Mouse (Mus musculus): ENCODE results near the gene Rhbdd2. TPM values are rescaled to one million over a fixed set of nuclear protein-coding genes. Genes with fewer than 3 reads are reported as not detected.
A peak's percentile ranks its signal among the peaks of the same experiment; 100 is the strongest.

The Rhbdd2 gene
- polyA plus RNA-seq, 1 experiment from 2014 or later = 51.9 TPM

- no peaks in the 10 kb centered on the region for H3K36me3 ChIP-seq
- WGBS = 49% methylated on average over 10 of the region's 10 CpGs
- no peak for ATAC-seq (replicated peaks; ENCODE audit: low FRiP score)
- no peaks in the 10 kb centered on the region for H3K27me3 ChIP-seq
- no peak overlapping the region for H3K9ac ChIP-seq
- no peaks in the 10 kb centered on the region for H3K9me3 ChIP-seq (replicated peaks)
- no peak overlapping the region for H3K27ac ChIP-seq
- no peak overlapping the region for H3K4me3 ChIP-seq (replicated peaks)
- peaks cover 9% of the 10 kb centered on the region for H3K4me1 ChIP-seq
- H3K4me2 ChIP-seq = no peak overlapping the region
Observed at GRCm38 (mm10) chr5:135628916-135629315, 3.5 kb upstream of the Rhbdd2 start.

DNA sequence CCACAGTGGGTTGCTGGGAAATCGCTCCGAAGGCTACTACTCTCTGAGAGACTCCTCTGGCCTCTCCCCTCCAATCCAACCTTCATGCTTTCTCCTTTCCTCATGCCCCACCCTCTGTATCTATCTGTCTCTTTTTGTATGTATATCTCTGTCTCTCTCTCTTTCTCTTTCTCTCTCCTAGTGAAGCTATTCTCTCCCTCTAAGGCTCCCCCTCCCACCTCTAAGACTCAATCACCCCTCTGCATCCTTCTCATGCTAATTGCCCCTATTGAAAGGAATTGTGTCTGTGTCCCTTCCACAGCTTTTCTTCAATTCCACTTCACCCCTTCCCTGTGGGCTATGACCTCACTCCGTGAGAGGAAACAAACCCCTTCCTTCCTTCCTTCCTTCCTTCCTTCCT is 3.0 kb upstream of the Rhbdd2 start:
- no peak overlapping the region for H3K9ac ChIP-seq
- H3K36me3 ChIP-seq = no peaks in the 10 kb centered on the region
- H3K9me3 ChIP-seq (replicated peaks) = no peaks in the 10 kb centered on the region
- no peak overlapping the region for H3K4me3 ChIP-seq (replicated peaks)
- H3K27ac ChIP-seq = no peak overlapping the region
- H3K27me3 ChIP-seq = no peaks in the 10 kb centered on the region
- WGBS = 81% methylated on average over 3 of the region's 3 CpGs
- peaks cover 14% of the 10 kb centered on the region for H3K4me1 ChIP-seq
- ATAC-seq (replicated peaks; ENCODE audit: low FRiP score) = no peak
- no peak overlapping the region for H3K4me2 ChIP-seq

GRCm38 (mm10) chr5:135630598-135630997 is 1.8 kb upstream of the Rhbdd2 start:
- Histone ChIP-seq H3K27ac (no peak overlapping the region), H3K4me3 (replicated peaks) (no peak overlapping the region), H3K4me1 (peaks cover 14% of the 10 kb centered on the region), H3K36me3 (peaks cover 8% of the 10 kb centered on the region), H3K27me3 (no peaks in the 10 kb centered on the region), H3K9ac (no peak overlapping the region), H3K9me3 (replicated peaks) (no peaks in the 10 kb centered on the region), H3K4me2 (no peak overlapping the region)
- 34% methylated on average over 3 of the region's 3 CpGs for WGBS
- ATAC-seq (replicated peaks; ENCODE audit: low FRiP score) = no peak

GRCm38 (mm10) chr5:135632797-135633144 is 353 bp downstream of the Rhbdd2 start:
- no peaks in the 10 kb centered on the region for H3K27me3 ChIP-seq
- H3K4me2 ChIP-seq = peak overlapping the region; percentile 72
- H3K9me3 ChIP-seq (replicated peaks) = no peaks in the 10 kb centered on the region
- peak; percentile 84 for ATAC-seq (replicated peaks; ENCODE audit: low FRiP score)
- peaks cover 29% of the 10 kb centered on the region for H3K36me3 ChIP-seq
- peaks cover 14% of the 10 kb centered on the region for H3K4me1 ChIP-seq
- peak overlapping the region; percentile 82 for H3K27ac ChIP-seq
- under 1% methylated on average over 21 of the region's 21 CpGs for WGBS
- H3K4me3 ChIP-seq (replicated peaks) = peak overlapping the region; percentile 83
- peak overlapping the region; percentile 76 for H3K9ac ChIP-seq

DNA sequence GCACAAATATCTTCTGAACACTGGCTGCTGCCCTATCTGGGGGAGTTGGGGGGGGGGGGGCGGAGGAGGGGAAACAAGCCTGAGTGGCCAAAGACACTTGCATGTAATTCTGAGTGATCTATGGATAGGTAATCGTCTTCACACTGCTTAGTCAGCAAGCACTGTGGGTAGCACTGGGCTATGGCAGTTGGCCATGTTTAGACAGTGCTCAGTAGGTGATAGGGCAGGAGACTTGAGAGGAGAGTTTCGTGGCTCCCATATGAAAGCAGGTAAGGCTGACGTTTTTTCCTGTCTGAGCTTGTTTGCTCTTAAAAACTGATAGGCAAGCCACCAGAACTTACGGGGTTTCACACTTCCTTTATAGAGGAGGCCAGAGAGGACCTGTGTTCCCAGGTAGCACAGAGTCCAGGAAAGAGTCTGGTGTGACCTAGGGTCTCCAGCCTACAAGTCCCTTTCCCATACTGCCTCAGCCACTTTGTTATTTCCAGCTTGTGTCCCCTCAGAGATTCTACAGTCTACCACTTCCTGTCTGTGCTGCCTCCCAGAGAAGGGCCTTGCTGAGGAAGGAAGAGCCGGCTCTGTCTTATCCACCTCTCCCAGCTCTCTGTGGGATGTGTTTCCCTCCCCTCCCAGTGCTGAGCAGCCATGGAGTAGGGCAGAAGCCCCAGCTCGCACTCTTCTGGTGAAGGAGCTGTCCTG is 7.5 kb downstream of the Rhbdd2 start:
- Histone ChIP-seq H3K27me3 (no peaks in the 10 kb centered on the region), H3K4me3 (replicated peaks) (no peak overlapping the region), H3K36me3 (peaks cover 77% of the 10 kb centered on the region), H3K4me2 (no peak overlapping the region), H3K9ac (no peak overlapping the region), H3K9me3 (replicated peaks) (no peaks in the 10 kb centered on the region), H3K27ac (no peak overlapping the region), H3K4me1 (no peaks in the 10 kb centered on the region)
- ATAC-seq (replicated peaks; ENCODE audit: low FRiP score) = no peak
- WGBS = 78% methylated on average over 7 of the region's 7 CpGs

DNA sequence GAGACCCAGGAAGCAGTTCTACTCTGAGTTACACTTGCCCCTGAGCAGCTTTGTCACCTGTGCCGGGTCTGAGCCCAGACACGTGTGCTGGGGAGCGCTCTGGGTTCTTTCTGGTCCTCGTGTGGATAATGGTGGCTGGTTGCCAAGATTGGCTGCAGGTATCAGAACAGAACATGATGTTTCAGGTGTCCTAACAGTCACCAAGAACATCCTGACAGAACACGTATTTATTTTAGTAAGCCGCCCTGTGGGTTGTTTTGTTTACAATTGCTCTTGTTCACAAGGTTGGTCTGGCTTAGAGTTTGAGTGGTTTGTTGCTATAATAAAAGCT is 8.0 kb downstream of the Rhbdd2 start:
- H3K9ac ChIP-seq = no peak overlapping the region
- 87% methylated on average over 6 of the region's 6 CpGs for WGBS
- H3K9me3 ChIP-seq (replicated peaks) = no peaks in the 10 kb centered on the region
- H3K27ac ChIP-seq = no peak overlapping the region
- peaks cover 71% of the 10 kb centered on the region for H3K36me3 ChIP-seq
- no peak overlapping the region for H3K4me2 ChIP-seq
- ATAC-seq (replicated peaks; ENCODE audit: low FRiP score) = no peak
- H3K27me3 ChIP-seq = no peaks in the 10 kb centered on the region
- no peak overlapping the region for H3K4me3 ChIP-seq (replicated peaks)
- no peaks in the 10 kb centered on the region for H3K4me1 ChIP-seq

DNA sequence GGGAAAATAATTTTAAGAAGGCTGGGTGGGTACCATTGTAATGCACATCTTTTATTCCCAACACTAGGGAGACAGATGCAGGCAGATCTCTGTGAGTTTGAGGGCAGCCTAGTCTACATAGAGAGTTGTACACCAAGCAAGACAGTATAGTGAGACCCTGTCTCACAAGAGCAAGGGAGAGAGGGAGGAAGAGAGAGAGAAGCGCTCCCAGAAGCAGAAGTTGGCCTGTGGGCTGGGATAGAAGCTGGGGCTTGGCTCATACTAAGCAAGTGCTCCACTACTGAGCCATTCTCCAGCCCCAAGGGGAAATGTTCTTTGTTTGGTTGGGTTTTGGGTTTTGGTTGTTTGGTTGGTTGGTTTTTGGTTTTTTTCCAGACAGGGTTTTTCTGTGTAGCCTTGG is 8.6 kb downstream of the Rhbdd2 start:
- Histone ChIP-seq H3K27me3 (no peaks in the 10 kb centered on the region), H3K27ac (no peak overlapping the region), H3K4me3 (replicated peaks) (no peak overlapping the region), H3K9ac (no peak overlapping the region), H3K9me3 (replicated peaks) (no peaks in the 10 kb centered on the region), H3K4me1 (no peaks in the 10 kb centered on the region), H3K36me3 (peaks cover 65% of the 10 kb centered on the region), H3K4me2 (no peak overlapping the region)
- no peak for ATAC-seq (replicated peaks; ENCODE audit: low FRiP score)
- 100% methylated on average over 1 of the region's 1 CpGs for WGBS

DNA sequence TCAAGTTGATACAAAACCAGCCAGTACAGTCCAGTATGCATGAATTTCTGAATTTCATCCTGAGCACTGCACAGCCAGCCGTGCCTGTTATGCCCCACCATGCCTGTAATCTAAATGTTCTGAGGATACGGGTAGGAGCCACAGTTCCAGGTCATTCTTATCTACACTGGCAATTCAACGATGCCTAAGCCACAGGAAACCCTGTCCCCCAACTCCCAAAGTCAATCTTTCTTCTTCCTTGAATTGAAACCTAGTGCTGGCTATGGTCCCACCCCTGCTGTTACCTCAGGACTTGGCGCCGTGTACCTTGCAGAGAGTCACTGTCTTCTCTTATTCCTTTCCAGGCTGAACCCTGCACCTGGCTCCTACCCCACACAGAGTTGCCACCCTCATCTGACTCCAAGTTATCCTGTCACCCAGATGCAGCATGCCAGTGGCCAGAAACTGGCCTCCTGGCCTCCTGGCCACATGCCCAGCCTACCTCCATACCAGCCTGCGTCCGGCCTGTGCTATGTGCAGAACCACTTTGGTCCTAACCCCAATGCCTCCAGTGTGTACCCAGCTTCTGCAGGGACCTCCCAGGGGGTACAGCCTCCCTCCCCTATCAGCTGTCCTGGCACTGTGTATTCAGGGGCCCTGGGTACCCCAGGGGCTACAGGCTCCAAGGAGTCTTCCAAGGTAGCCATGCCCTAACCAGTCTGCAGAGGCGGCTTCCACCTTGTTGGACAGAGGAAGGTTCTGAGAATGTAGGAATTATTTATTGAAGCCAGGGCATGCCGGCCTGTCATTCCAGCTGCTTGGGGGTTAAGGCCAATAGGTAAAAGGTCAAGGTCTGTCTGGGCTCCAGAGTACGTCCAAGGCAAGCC is 10.5 kb downstream of the Rhbdd2 start:
- Histone ChIP-seq H3K36me3 (peaks cover 46% of the 10 kb centered on the region), H3K27me3 (no peaks in the 10 kb centered on the region), H3K4me2 (no peak overlapping the region), H3K9me3 (replicated peaks) (no peaks in the 10 kb centered on the region), H3K27ac (no peak overlapping the region), H3K9ac (no peak overlapping the region), H3K4me3 (replicated peaks) (no peak overlapping the region), H3K4me1 (no peaks in the 10 kb centered on the region)
- ATAC-seq (replicated peaks; ENCODE audit: low FRiP score) = 0 out of 2 replicates have a peak, but pooled peaks have one; percentile 43
- WGBS = 83% methylated on average over 10 of the region's 10 CpGs

- no peaks in the 10 kb centered on the region for H3K4me1 ChIP-seq
- H3K4me2 ChIP-seq = no peak overlapping the region
- H3K27me3 ChIP-seq = no peaks in the 10 kb centered on the region
- ATAC-seq (replicated peaks; ENCODE audit: low FRiP score) = no peak
- H3K36me3 ChIP-seq = peaks cover 41% of the 10 kb centered on the region
- H3K9ac ChIP-seq = no peak overlapping the region
- H3K4me3 ChIP-seq (replicated peaks) = no peak overlapping the region
- WGBS = 94% methylated on average over 1 of the region's 1 CpGs
- no peaks in the 10 kb centered on the region for H3K9me3 ChIP-seq (replicated peaks)
- H3K27ac ChIP-seq = no peak overlapping the region
Observed at GRCm38 (mm10) chr5:135643552-135643842, 11.1 kb downstream of the Rhbdd2 start.

GRCm38 (mm10) chr5:135643869-135644268 is 11.5 kb downstream of the Rhbdd2 start:
- Histone ChIP-seq H3K36me3 (peaks cover 37% of the 10 kb centered on the region), H3K4me2 (no peak overlapping the region), H3K9ac (no peak overlapping the region), H3K27ac (no peak overlapping the region), H3K4me3 (replicated peaks) (no peak overlapping the region), H3K27me3 (no peaks in the 10 kb centered on the region), H3K9me3 (replicated peaks) (no peaks in the 10 kb centered on the region), H3K4me1 (no peaks in the 10 kb centered on the region)
- WGBS = 94% methylated on average over 8 of the region's 8 CpGs
- no peak for ATAC-seq (replicated peaks; ENCODE audit: low FRiP score)

DNA sequence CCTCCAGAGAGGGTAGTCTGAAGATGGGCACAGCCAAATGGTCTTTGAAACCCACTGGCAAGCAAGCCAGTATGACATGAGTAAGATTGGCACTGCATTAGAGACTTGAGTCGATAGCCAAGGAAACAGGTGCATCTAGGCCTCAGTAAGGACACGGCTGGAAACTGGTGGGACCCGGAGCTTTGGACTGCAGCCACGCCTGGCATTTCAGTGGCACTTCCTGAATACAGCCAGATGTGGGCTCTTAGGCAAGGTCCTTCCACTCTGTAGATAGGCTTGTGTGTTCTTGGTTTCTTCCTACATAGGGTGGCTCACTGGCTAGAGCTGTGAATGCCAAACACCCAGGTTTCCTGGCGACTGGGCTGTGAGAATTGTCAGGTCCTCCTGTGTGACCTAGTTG is 12.9 kb downstream of the Rhbdd2 start:
- Histone ChIP-seq H3K36me3 (peaks cover 23% of the 10 kb centered on the region), H3K4me1 (no peaks in the 10 kb centered on the region), H3K4me2 (no peak overlapping the region), H3K4me3 (replicated peaks) (no peak overlapping the region), H3K27ac (no peak overlapping the region), H3K27me3 (no peaks in the 10 kb centered on the region), H3K9ac (no peak overlapping the region), H3K9me3 (replicated peaks) (no peaks in the 10 kb centered on the region)
- 78% methylated on average over 5 of the region's 5 CpGs for WGBS
- no peak for ATAC-seq (replicated peaks; ENCODE audit: low FRiP score)

GRCm38 (mm10) chr5:135646038-135646437 is 13.6 kb downstream of the Rhbdd2 start:
- H3K4me1 ChIP-seq = no peaks in the 10 kb centered on the region
- ATAC-seq (replicated peaks; ENCODE audit: low FRiP score) = no peak
- H3K27me3 ChIP-seq = no peaks in the 10 kb centered on the region
- no peak overlapping the region for H3K4me3 ChIP-seq (replicated peaks)
- 59% methylated on average over 6 of the region's 6 CpGs for WGBS
- H3K36me3 ChIP-seq = peaks cover 20% of the 10 kb centered on the region; the same call in 1 of the 2 replicates
- no peaks in the 10 kb centered on the region for H3K9me3 ChIP-seq (replicated peaks)
- H3K27ac ChIP-seq = no peak overlapping the region
- H3K4me2 ChIP-seq = no peak overlapping the region
- no peak overlapping the region for H3K9ac ChIP-seq
